Mouse (Mus musculus) megakaryocyte progenitor cell, adult 5-6 weeks (primary cell): Measurements from ENCODE around the gene Fmnl2. TPM values are rescaled to one million over a fixed set of nuclear protein-coding genes. Genes with fewer than 3 reads are reported as not detected.
A peak's percentile ranks its signal among the peaks of the same experiment; 100 is the strongest.

ENCODE experiments used
- ATAC-seq: replicated peaks from 2 replicates; pipeline ENCODE4 v1.8.0; 2016; ENCODE audit warnings: mild to moderate bottlenecking, moderate TSS enrichment, inconsistent platforms; ENCODE audit not compliant: poor library complexity
- total RNA-seq, 2 experiments: library from RNA; stranded (forward) in 1 of 2; stranded (reverse) in 1 of 2; fragments of 157-497, 149-512 nt in 1 of 2; fragments of 200-1000 nt in 1 of 2; gene quantifications; 2 replicates each; pipeline versions ENCODE4 v1.2.3 to v1.2.4; 2015 to 2017

The Fmnl2 gene
- total RNA-seq, 2 experiments from 2014 or later, result 3.3 to 6.9 TPM

GRCm38 (mm10) chr2:52904526-52904925 lies 46.9 kb downstream of the Fmnl2 start:
- ATAC-seq, result no peak

- peak; percentile 76 for ATAC-seq
Observed at GRCm38 (mm10) chr2:52913311-52913710, 55.7 kb downstream of the Fmnl2 start.

GRCm38 (mm10) chr2:52913746-52914145 lies 56.1 kb downstream of the Fmnl2 start:
- no peak for ATAC-seq

GRCm38 (mm10) chr2:52915536-52915935 lies 57.9 kb downstream of the Fmnl2 start:
- no peak for ATAC-seq

GRCm38 (mm10) chr2:52918094-52918493 lies 60.4 kb downstream of the Fmnl2 start:
- no peak for ATAC-seq

- ATAC-seq, result no peak
Observed at GRCm38 (mm10) chr2:52920701-52921435, 63.2 kb downstream of the Fmnl2 start.

GRCm38 (mm10) chr2:52925062-52925461 lies 67.4 kb downstream of the Fmnl2 start:
- peak; percentile 91 for ATAC-seq

- ATAC-seq, result no peak
Observed at GRCm38 (mm10) chr2:52927381-52927780, 69.7 kb downstream of the Fmnl2 start.

GRCm38 (mm10) chr2:52927858-52928301 lies 70.2 kb downstream of the Fmnl2 start:
- ATAC-seq, result no peak

- ATAC-seq, result no peak
Observed at GRCm38 (mm10) chr2:52928401-52928800, 70.7 kb downstream of the Fmnl2 start.

GRCm38 (mm10) chr2:52930106-52930868 lies 72.6 kb downstream of the Fmnl2 start:
- ATAC-seq, result peak; percentile 68

GRCm38 (mm10) chr2:52931315-52931714 lies 73.7 kb downstream of the Fmnl2 start:
- ATAC-seq, result peak; percentile 47

GRCm38 (mm10) chr2:52935906-52936305 lies 78.2 kb downstream of the Fmnl2 start:
- ATAC-seq, result no peak

- ATAC-seq, result peak; percentile 58
Observed at GRCm38 (mm10) chr2:52938351-52939074, 80.9 kb downstream of the Fmnl2 start.

- peak; percentile 54 for ATAC-seq
Observed at GRCm38 (mm10) chr2:52943644-52944423, 86.2 kb downstream of the Fmnl2 start.

GRCm38 (mm10) chr2:52944594-52944993 lies 86.9 kb downstream of the Fmnl2 start:
- ATAC-seq, result no peak

- no peak for ATAC-seq
Observed at GRCm38 (mm10) chr2:52946074-52946473, 88.4 kb downstream of the Fmnl2 start.

GRCm38 (mm10) chr2:52946524-52947186 lies 89.0 kb downstream of the Fmnl2 start:
- no peak for ATAC-seq

GRCm38 (mm10) chr2:52948406-52948805 lies 90.7 kb downstream of the Fmnl2 start:
- ATAC-seq, result no peak

- no peak for ATAC-seq
Observed at GRCm38 (mm10) chr2:52949556-52949955, 91.9 kb downstream of the Fmnl2 start.
